Mouse (Mus musculus) brain, embryonic 18.5 days (tissue): ENCODE data around the gene Zfp36l3.
"Not testable (repeated sequence)": the region's sequence is repeated elsewhere in the genome, so short reads cannot be mapped to it uniquely, and the experiment has no call there.

Experiments
- DNase-seq: peaks from one replicate; pipeline ENCODE4 v3.0.0-alpha.2; 2012; ENCODE audit warnings: low read depth, low spot score

Zfp36l3 gene

GRCm38 (mm10) chrX:53776276-53776675 lies at the start of gene Zfp36l3:
Gene Zfp36l3 (minus strand): TSS chrX:53776394.
- no peak for DNase-seq

- DNase-seq = peak; percentile 0
Observed at GRCm38 (mm10) chrX:53799074-53799473, 22.9 kb upstream of the Zfp36l3 start.

DNA sequence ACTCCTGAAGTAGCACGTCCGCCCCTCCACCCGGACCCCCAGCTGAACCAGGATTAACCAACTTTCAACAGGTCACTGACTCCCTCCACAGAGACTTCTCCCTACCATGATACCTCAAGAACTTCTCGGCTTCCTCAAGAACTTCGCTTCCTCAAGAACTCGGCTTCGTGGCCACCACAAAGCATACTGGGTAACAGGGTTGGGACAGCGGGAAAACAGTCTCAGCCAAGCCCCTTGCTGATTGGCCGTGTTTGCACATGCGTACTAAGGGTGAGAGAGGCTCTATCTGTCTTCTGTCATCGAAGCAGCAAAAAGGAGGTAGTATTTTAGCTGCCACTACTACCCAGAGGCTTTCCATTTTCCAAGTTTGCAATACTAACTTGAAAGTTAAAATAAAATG lies 21.3 kb upstream of the Zfp36l3 start, which contains the start of gene Xlr:
TSS of gene Xlr (minus strand) at position 188 of the 400 bp plus-strand sequence.
- DNase-seq = not testable (repeated sequence)

- no peak for DNase-seq
Observed at GRCm38 (mm10) chrX:53757736-53758135, 18.5 kb downstream of the Zfp36l3 start, which contains the start of gene 1700013H16Rik. Gene 1700013H16Rik (minus strand): TSS chrX:53757831.

DNA sequence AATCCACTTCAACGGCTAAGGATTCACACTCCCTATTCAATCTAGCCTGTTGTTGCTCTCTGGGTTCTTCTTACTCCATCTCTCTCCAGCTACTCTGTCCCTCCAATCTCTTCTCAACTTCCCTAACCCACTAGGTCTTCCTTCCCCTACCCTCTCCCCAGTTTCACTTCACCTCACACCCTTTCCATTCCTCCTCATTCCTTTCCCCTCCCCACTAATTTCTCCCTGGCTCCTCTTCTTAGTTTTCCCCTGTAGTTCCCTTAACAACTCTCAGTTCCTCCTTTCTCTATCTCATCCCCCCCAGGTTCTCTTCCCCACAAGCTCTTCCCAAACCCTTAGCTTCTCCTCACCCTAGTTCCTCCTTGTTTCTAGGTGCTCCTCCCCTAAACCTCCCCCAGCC lies 23.3 kb downstream of the Zfp36l3 start:
- DNase-seq = no peak

- DNase-seq = no peak
Observed at GRCm38 (mm10) chrX:53728967-53729366, 47.2 kb downstream of the Zfp36l3 start.

DNA sequence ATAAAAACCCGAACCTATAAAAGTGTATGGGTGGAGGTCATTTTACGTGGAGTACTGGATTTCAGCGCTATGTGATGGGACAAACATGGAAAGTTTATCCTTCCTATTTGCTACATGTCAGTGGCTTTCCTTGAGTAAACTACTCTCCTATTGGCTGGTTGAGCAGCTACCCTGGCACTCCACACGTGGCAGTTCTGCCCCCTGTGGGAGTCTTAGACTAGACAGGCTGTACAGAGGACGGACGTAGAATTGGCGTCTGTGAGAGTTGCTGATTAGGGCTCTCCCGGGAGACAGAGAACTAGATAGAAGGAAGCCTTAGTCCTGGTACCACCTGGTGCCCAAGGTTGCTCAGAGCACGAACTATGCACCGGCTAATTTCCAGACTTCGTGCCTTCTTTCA lies 51.6 kb downstream of the Zfp36l3 start, which contains the start of gene 4930502E18Rik:
TSS of gene 4930502E18Rik (plus strand) at position 231 of the 400 bp plus-strand sequence.
- DNase-seq = no peak
